Mouse (Mus musculus): ENCODE measurements at regions not wholly inside any gene's neighbourhood (a gene's known extent, or its start where the extent isn't known, plus 50 kb on each side); places are given as distances from the start of the nearest gene placed in this dataset.

- peak; percentile 29 for DNase-seq (ENCODE audit: low spot score)
- no peaks in the 10 kb centered on the region for H3K36me3 ChIP-seq (ENCODE audit: control insufficient read depth, insufficient read depth, low read length)
- H3K9ac ChIP-seq (ENCODE audit: low read depth, low read length, severe bottlenecking): no peak overlapping the region
- no peak overlapping the region for H3K4me2 ChIP-seq (replicated peaks; ENCODE audit: low read depth, low read length, severe bottlenecking)
- H3K4me3 ChIP-seq (replicated peaks; ENCODE audit: low read length): no peak overlapping the region
- H3K27me3 ChIP-seq (ENCODE audit: control insufficient read depth, insufficient read depth, low read length): no peaks in the 10 kb centered on the region
- 0 out of 2 replicates have a peak, but pooled peaks cover 3% of the 10 kb centered on the region for H3K4me1 ChIP-seq (ENCODE audit: control insufficient read depth, insufficient read depth, low read length)
- WGBS: 11% methylated on average over 4 of the region's 4 CpGs
- no peak for TF ChIP-seq POLR2A (IDR thresholded peaks at IDR 0.05; ENCODE audit: borderline replicate concordance, extremely low read depth, insufficient read depth, insufficient read length)
- H3K27ac ChIP-seq (replicated peaks; ENCODE audit: low read depth, low read length): no peak overlapping the region
- H3K9me3 ChIP-seq (ENCODE audit: control insufficient read depth, low read length): no peaks in the 10 kb centered on the region
- ATAC-seq (ENCODE audit: low FRiP score, low read depth): no peak
Observed at GRCm38 (mm10) chr16:63452301-63452700, 411.7 kb downstream of the Epha3 start.

- H3K4me3 ChIP-seq (replicated peaks; ENCODE audit: low read length): no peak overlapping the region
- H3K9me3 ChIP-seq (ENCODE audit: control insufficient read depth, low read length): no peaks in the 10 kb centered on the region
- DNase-seq (ENCODE audit: low spot score) (no peak), ATAC-seq (ENCODE audit: low FRiP score, low read depth) (no peak)
- no peaks in the 10 kb centered on the region for H3K27me3 ChIP-seq (ENCODE audit: control insufficient read depth, insufficient read depth, low read length)
- H3K27ac ChIP-seq (replicated peaks; ENCODE audit: low read depth, low read length): no peak overlapping the region
- 51% methylated on average over 4 of the region's 4 CpGs for WGBS
- H3K9ac ChIP-seq (ENCODE audit: low read depth, low read length, severe bottlenecking): no peak overlapping the region
- no peak for TF ChIP-seq POLR2A (IDR thresholded peaks at IDR 0.05; ENCODE audit: borderline replicate concordance, extremely low read depth, insufficient read depth, insufficient read length)
- H3K4me1 ChIP-seq (ENCODE audit: control insufficient read depth, insufficient read depth, low read length): no peaks in the 10 kb centered on the region
- H3K36me3 ChIP-seq (ENCODE audit: control insufficient read depth, insufficient read depth, low read length): no peaks in the 10 kb centered on the region
- H3K4me2 ChIP-seq (replicated peaks; ENCODE audit: low read depth, low read length, severe bottlenecking): no peak overlapping the region
Observed at GRCm38 (mm10) chr16:63466615-63467014, 397.4 kb downstream of the Epha3 start.

GRCm38 (mm10) chr16:63468851-63469250, 395.1 kb downstream of the Epha3 start:
- no peaks in the 10 kb centered on the region for H3K4me1 ChIP-seq (ENCODE audit: control insufficient read depth, insufficient read depth, low read length)
- no peaks in the 10 kb centered on the region for H3K27me3 ChIP-seq (ENCODE audit: control insufficient read depth, insufficient read depth, low read length)
- H3K4me2 ChIP-seq (replicated peaks; ENCODE audit: low read depth, low read length, severe bottlenecking): no peak overlapping the region
- 100% methylated on average over 1 of the region's 1 CpGs for WGBS
- H3K27ac ChIP-seq (replicated peaks; ENCODE audit: low read depth, low read length): no peak overlapping the region
- DNase-seq (ENCODE audit: low spot score): no peak
- H3K36me3 ChIP-seq (ENCODE audit: control insufficient read depth, insufficient read depth, low read length): no peaks in the 10 kb centered on the region
- ATAC-seq (ENCODE audit: low FRiP score, low read depth): no peak
- H3K9ac ChIP-seq (ENCODE audit: low read depth, low read length, severe bottlenecking): no peak overlapping the region
- H3K9me3 ChIP-seq (ENCODE audit: control insufficient read depth, low read length): no peaks in the 10 kb centered on the region
- H3K4me3 ChIP-seq (replicated peaks; ENCODE audit: low read length): no peak overlapping the region
- TF ChIP-seq POLR2A (IDR thresholded peaks at IDR 0.05; ENCODE audit: borderline replicate concordance, extremely low read depth, insufficient read depth, insufficient read length): no peak
